Mouse (Mus musculus) MN1 (cell line): ENCODE data around the gene Gm49378.
A peak's percentile ranks its signal among the peaks of the same experiment; 100 is the strongest.

Source experiments
- DNase-seq: peaks from one replicate; pipeline ENCODE4 v3.0.0-alpha.2; 2016; ENCODE audit warnings: low spot score

The Gm49378 gene

GRCm38 (mm10) chr14:55637795-55638194, at the start of gene Gm49378:
Gm49378 (minus strand) TSS chr14:55637895.
- no peak for DNase-seq

- DNase-seq, result no peak
These were observed 44.4 kb upstream of the Gm49378 start for GRCm38 (mm10) chr14:55682118-55682493.

- peak; percentile 92 for DNase-seq
These were observed 43.7 kb upstream of the Gm49378 start, which contains the start of gene Tinf2 for GRCm38 (mm10) chr14:55681160-55682117. Tinf2 (minus strand) TSS chr14:55681820.

GRCm38 (mm10) chr14:55677615-55678014, 39.9 kb upstream of the Gm49378 start:
- DNase-seq, result no peak

- DNase-seq, result no peak
These were observed 35.0 kb upstream of the Gm49378 start for GRCm38 (mm10) chr14:55672741-55673060.

GRCm38 (mm10) chr14:55671833-55672740, 34.4 kb upstream of the Gm49378 start, which contains the start of the genes Gmpr2 and Nedd8:
Gmpr2 (plus strand) TSS chr14:55671941.
Nedd8 (minus strand) TSS chr14:55672124.
- peak; percentile 93 for DNase-seq

GRCm38 (mm10) chr14:55671486-55671832, 33.8 kb upstream of the Gm49378 start:
- no peak for DNase-seq

GRCm38 (mm10) chr14:55660636-55661035, 22.9 kb upstream of the Gm49378 start:
- DNase-seq, result no peak

GRCm38 (mm10) chr14:55659960-55660573, 22.4 kb upstream of the Gm49378 start, which contains the start of gene Mdp1:
Mdp1 (minus strand) TSS chr14:55660508.
- peak; percentile 86 for DNase-seq

- DNase-seq, result no peak
These were observed 20.3 kb upstream of the Gm49378 start for GRCm38 (mm10) chr14:55658011-55658410.

- no peak for DNase-seq
These were observed 19.2 kb upstream of the Gm49378 start for GRCm38 (mm10) chr14:55656935-55657334.

GRCm38 (mm10) chr14:55651528-55651927, 13.8 kb upstream of the Gm49378 start:
- DNase-seq, result no peak

- no peak for DNase-seq
These were observed 12.2 kb upstream of the Gm49378 start, which contains the start of gene Tssk4 for GRCm38 (mm10) chr14:55649884-55650283. Tssk4 (plus strand) TSS chr14:55650184.

- DNase-seq, result no peak
These were observed 6.7 kb upstream of the Gm49378 start for GRCm38 (mm10) chr14:55644261-55644888.

- peak; percentile 76 for DNase-seq
These were observed 5.6 kb upstream of the Gm49378 start, which contains the start of gene Tm9sf1 for GRCm38 (mm10) chr14:55643060-55643907. Tm9sf1 (minus strand) TSS chr14:55643806.

GRCm38 (mm10) chr14:55642679-55643059, 5.0 kb upstream of the Gm49378 start:
- no peak for DNase-seq

- no peak for DNase-seq
These were observed 3.6 kb upstream of the Gm49378 start for GRCm38 (mm10) chr14:55641291-55641690.

GRCm38 (mm10) chr14:55640816-55641215, 3.1 kb upstream of the Gm49378 start:
- no peak for DNase-seq

GRCm38 (mm10) chr14:55635523-55636007, 2.1 kb downstream of the Gm49378 start, which contains the start of gene Ipo4:
Ipo4 (minus strand) TSS chr14:55635957.
- DNase-seq, result peak; percentile 89

GRCm38 (mm10) chr14:55634874-55635522, 2.7 kb downstream of the Gm49378 start:
- peak; percentile 54 for DNase-seq
